Mouse (Mus musculus) layer of hippocampus, adult 9-11 months (tissue): ENCODE measurements around the gene Arid5b.
A peak's percentile ranks its signal among the peaks of the same experiment; 100 is the strongest.

ENCODE experiments used
- DNase-seq: peaks from one replicate; pipeline ENCODE4 v3.0.0; 2022

The Arid5b gene

GRCm38 (mm10) chr10:68231385-68232182 is 47.0 kb downstream of the Arid5b start:
- DNase-seq: no peak

GRCm38 (mm10) chr10:68230653-68231384 is 47.7 kb downstream of the Arid5b start:
- DNase-seq: no peak

GRCm38 (mm10) chr10:68229640-68230565 is 48.6 kb downstream of the Arid5b start:
- no peak for DNase-seq

- DNase-seq: no peak
Observed at GRCm38 (mm10) chr10:68222676-68223075, 55.9 kb downstream of the Arid5b start.

GRCm38 (mm10) chr10:68222012-68222411 is 56.5 kb downstream of the Arid5b start:
- DNase-seq: no peak

GRCm38 (mm10) chr10:68219327-68219726 is 59.2 kb downstream of the Arid5b start:
- no peak for DNase-seq

GRCm38 (mm10) chr10:68218678-68219077 is 59.9 kb downstream of the Arid5b start:
- no peak for DNase-seq

- no peak for DNase-seq
Observed at GRCm38 (mm10) chr10:68214809-68215468, 63.6 kb downstream of the Arid5b start.

GRCm38 (mm10) chr10:68212061-68212915 is 66.3 kb downstream of the Arid5b start:
- no peak for DNase-seq

- no peak for DNase-seq
Observed at GRCm38 (mm10) chr10:68211514-68211913, 67.0 kb downstream of the Arid5b start.

- DNase-seq: no peak
Observed at GRCm38 (mm10) chr10:68210025-68210642, 68.4 kb downstream of the Arid5b start.

- DNase-seq: no peak
Observed at GRCm38 (mm10) chr10:68208670-68209065, 69.9 kb downstream of the Arid5b start.

GRCm38 (mm10) chr10:68207803-68208669 is 70.5 kb downstream of the Arid5b start:
- peak; percentile 17 for DNase-seq

GRCm38 (mm10) chr10:68204391-68204790 is 74.1 kb downstream of the Arid5b start:
- DNase-seq: no peak

- no peak for DNase-seq
Observed at GRCm38 (mm10) chr10:68203860-68204259, 74.7 kb downstream of the Arid5b start.

- no peak for DNase-seq
Observed at GRCm38 (mm10) chr10:68203322-68203721, 75.2 kb downstream of the Arid5b start.

- DNase-seq: no peak
Observed at GRCm38 (mm10) chr10:68199440-68199839, 79.1 kb downstream of the Arid5b start.

- DNase-seq: no peak
Observed at GRCm38 (mm10) chr10:68196324-68196723, 82.2 kb downstream of the Arid5b start.

GRCm38 (mm10) chr10:68193561-68193960 is 85.0 kb downstream of the Arid5b start:
- no peak for DNase-seq

GRCm38 (mm10) chr10:68192824-68193255 is 85.7 kb downstream of the Arid5b start:
- no peak for DNase-seq
